Mouse (Mus musculus): ENCODE measurements around the gene Hist3h2a. TPM values are rescaled to one million over a fixed set of nuclear protein-coding genes. Genes with fewer than 3 reads are reported as not detected.

Hist3h2a gene
- polyA plus RNA-seq, 1 experiment from 2014 or later, result 28.4 TPM

GRCm38 (mm10) chr11:58981541-58982447, 27.3 kb downstream of the Hist3h2a start:
- Histone ChIP-seq H3K36me3 (peaks cover 45% of the 10 kb centered on the region), H3K27ac (ENCODE audit: poor library complexity, severe bottlenecking) (peak overlapping the region; percentile 97; the same call in 1 of the 2 replicates), H3K4me2 (peak overlapping the region; percentile 94), H3K4me1 (replicated peaks) (peaks cover 81% of the 10 kb centered on the region), H3K27me3 (replicated peaks) (no peaks in the 10 kb centered on the region), H3K9me3 (replicated peaks) (no peaks in the 10 kb centered on the region), H3K9ac (peak overlapping the region; percentile 5; the same call in 1 of the 2 replicates), H3K4me3 (no peak overlapping the region)
- 53% methylated on average over 14 of the region's 14 CpGs for WGBS
- no peak for ATAC-seq (ENCODE audit: insufficient number of reproducible peaks, low FRiP score)

GRCm38 (mm10) chr11:58982471-58983097, 28.1 kb downstream of the Hist3h2a start:
- Histone ChIP-seq H3K4me2 (no peak overlapping the region), H3K27me3 (replicated peaks) (no peaks in the 10 kb centered on the region), H3K27ac (ENCODE audit: poor library complexity, severe bottlenecking) (peak overlapping the region; percentile 97; the same call in 1 of the 2 replicates), H3K4me3 (no peak overlapping the region), H3K9me3 (replicated peaks) (no peaks in the 10 kb centered on the region), H3K9ac (peak overlapping the region; percentile 22; the same call in 1 of the 2 replicates), H3K36me3 (peaks cover 52% of the 10 kb centered on the region), H3K4me1 (replicated peaks) (peaks cover 86% of the 10 kb centered on the region)
- no peak for ATAC-seq (ENCODE audit: insufficient number of reproducible peaks, low FRiP score)
- 78% methylated on average over 18 of the region's 18 CpGs for WGBS

GRCm38 (mm10) chr11:58983691-58984341, 29.3 kb downstream of the Hist3h2a start:
- H3K9ac ChIP-seq, result peak overlapping the region; percentile 49
- H3K4me3 ChIP-seq, result no peak overlapping the region
- ATAC-seq (ENCODE audit: insufficient number of reproducible peaks, low FRiP score), result peak; percentile 41; the same call in 1 of the 2 replicates
- peak overlapping the region; percentile 38 for H3K4me2 ChIP-seq
- H3K36me3 ChIP-seq, result peaks cover 64% of the 10 kb centered on the region
- no peaks in the 10 kb centered on the region for H3K27me3 ChIP-seq (replicated peaks)
- H3K9me3 ChIP-seq (replicated peaks), result no peaks in the 10 kb centered on the region
- peak overlapping the region; percentile 97 for H3K27ac ChIP-seq (ENCODE audit: poor library complexity, severe bottlenecking)
- WGBS, result 54% methylated on average over 6 of the region's 6 CpGs
- H3K4me1 ChIP-seq (replicated peaks), result peaks cover 98% of the 10 kb centered on the region

- H3K4me2 ChIP-seq, result no peak overlapping the region
- H3K4me3 ChIP-seq, result no peak overlapping the region
- peak overlapping the region; percentile 48 for H3K9ac ChIP-seq
- H3K9me3 ChIP-seq (replicated peaks), result no peaks in the 10 kb centered on the region
- ATAC-seq (ENCODE audit: insufficient number of reproducible peaks, low FRiP score), result no peak
- no peaks in the 10 kb centered on the region for H3K27me3 ChIP-seq (replicated peaks)
- peaks cover 73% of the 10 kb centered on the region for H3K36me3 ChIP-seq
- peak overlapping the region; percentile 93 for H3K27ac ChIP-seq (ENCODE audit: poor library complexity, severe bottlenecking)
- WGBS, result 85% methylated on average over 7 of the region's 7 CpGs
- H3K4me1 ChIP-seq (replicated peaks), result peaks cover 98% of the 10 kb centered on the region
These were observed 30.2 kb downstream of the Hist3h2a start for GRCm38 (mm10) chr11:58984657-58985056.

GRCm38 (mm10) chr11:58985299-58985917, 30.9 kb downstream of the Hist3h2a start:
- H3K4me2 ChIP-seq, result no peak overlapping the region
- 60% methylated on average over 3 of the region's 3 CpGs for WGBS
- H3K27me3 ChIP-seq (replicated peaks), result no peaks in the 10 kb centered on the region
- peaks cover 98% of the 10 kb centered on the region for H3K4me1 ChIP-seq (replicated peaks)
- ATAC-seq (ENCODE audit: insufficient number of reproducible peaks, low FRiP score), result no peak
- H3K9ac ChIP-seq, result peak overlapping the region; percentile 48
- H3K4me3 ChIP-seq, result no peak overlapping the region
- no peaks in the 10 kb centered on the region for H3K9me3 ChIP-seq (replicated peaks)
- peaks cover 80% of the 10 kb centered on the region for H3K36me3 ChIP-seq
- H3K27ac ChIP-seq (ENCODE audit: poor library complexity, severe bottlenecking), result peak overlapping the region; percentile 93

- ATAC-seq (ENCODE audit: insufficient number of reproducible peaks, low FRiP score), result no peak
- 93% methylated on average over 4 of the region's 4 CpGs for WGBS
- H3K9ac ChIP-seq, result 0 out of 2 replicates have a peak overlapping the region, but pooled peaks have one; percentile 4
- no peaks in the 10 kb centered on the region for H3K9me3 ChIP-seq (replicated peaks)
- H3K27me3 ChIP-seq (replicated peaks), result peaks cover 12% of the 10 kb centered on the region; the same call in 1 of the 2 replicates
- no peak overlapping the region for H3K4me2 ChIP-seq
- no peak overlapping the region for H3K4me3 ChIP-seq
- peak overlapping the region; percentile 93; the same call in 1 of the 2 replicates for H3K27ac ChIP-seq (ENCODE audit: poor library complexity, severe bottlenecking)
- peaks cover 100% of the 10 kb centered on the region for H3K4me1 ChIP-seq (replicated peaks)
- peaks cover 60% of the 10 kb centered on the region for H3K36me3 ChIP-seq
These were observed 34.7 kb downstream of the Hist3h2a start for GRCm38 (mm10) chr11:58989166-58989565.

GRCm38 (mm10) chr11:58990141-58990540, 35.7 kb downstream of the Hist3h2a start:
- no peak overlapping the region for H3K4me3 ChIP-seq
- H3K36me3 ChIP-seq, result peaks cover 58% of the 10 kb centered on the region
- peak overlapping the region; percentile 93 for H3K27ac ChIP-seq (ENCODE audit: poor library complexity, severe bottlenecking)
- WGBS, result 59% methylated on average over 17 of the region's 17 CpGs
- peak overlapping the region; percentile 54 for H3K9ac ChIP-seq
- H3K4me1 ChIP-seq (replicated peaks), result peaks cover 100% of the 10 kb centered on the region
- peaks cover 15% of the 10 kb centered on the region; the same call in 1 of the 2 replicates for H3K27me3 ChIP-seq (replicated peaks)
- peak overlapping the region; percentile 17; the same call in 1 of the 2 replicates for H3K4me2 ChIP-seq
- no peak for ATAC-seq (ENCODE audit: insufficient number of reproducible peaks, low FRiP score)
- no peaks in the 10 kb centered on the region for H3K9me3 ChIP-seq (replicated peaks)

GRCm38 (mm10) chr11:58990794-58991193, 36.3 kb downstream of the Hist3h2a start:
- Histone ChIP-seq H3K4me1 (replicated peaks) (peaks cover 99% of the 10 kb centered on the region), H3K36me3 (peaks cover 56% of the 10 kb centered on the region), H3K9me3 (replicated peaks) (no peaks in the 10 kb centered on the region), H3K27me3 (replicated peaks) (peaks cover 21% of the 10 kb centered on the region; the same call in 1 of the 2 replicates), H3K27ac (ENCODE audit: poor library complexity, severe bottlenecking) (peak overlapping the region; percentile 93), H3K9ac (peak overlapping the region; percentile 54), H3K4me2 (peak overlapping the region; percentile 17; the same call in 1 of the 2 replicates), H3K4me3 (no peak overlapping the region)
- ATAC-seq (ENCODE audit: insufficient number of reproducible peaks, low FRiP score), result peak; percentile 58
- WGBS, result 50% methylated on average over 9 of the region's 9 CpGs

GRCm38 (mm10) chr11:58991911-58992310, 37.4 kb downstream of the Hist3h2a start:
- Histone ChIP-seq H3K4me2 (no peak overlapping the region), H3K4me3 (no peak overlapping the region), H3K4me1 (replicated peaks) (peaks cover 99% of the 10 kb centered on the region), H3K27me3 (replicated peaks) (peaks cover 24% of the 10 kb centered on the region; the same call in 1 of the 2 replicates), H3K27ac (ENCODE audit: poor library complexity, severe bottlenecking) (peak overlapping the region; percentile 93), H3K36me3 (peaks cover 58% of the 10 kb centered on the region), H3K9ac (peak overlapping the region; percentile 30; the same call in 1 of the 2 replicates), H3K9me3 (replicated peaks) (no peaks in the 10 kb centered on the region)
- WGBS, result 80% methylated on average over 3 of the region's 3 CpGs
- no peak for ATAC-seq (ENCODE audit: insufficient number of reproducible peaks, low FRiP score)

- Histone ChIP-seq H3K4me2 (no peak overlapping the region), H3K36me3 (peaks cover 54% of the 10 kb centered on the region), H3K9me3 (replicated peaks) (no peaks in the 10 kb centered on the region), H3K4me3 (no peak overlapping the region), H3K27ac (ENCODE audit: poor library complexity, severe bottlenecking) (0 out of 2 replicates have a peak overlapping the region, but pooled peaks have one; percentile 19), H3K9ac (no peak overlapping the region), H3K27me3 (replicated peaks) (peaks cover 26% of the 10 kb centered on the region; the same call in 1 of the 2 replicates), H3K4me1 (replicated peaks) (peaks cover 99% of the 10 kb centered on the region)
- WGBS, result 50% methylated on average over 6 of the region's 6 CpGs
- no peak for ATAC-seq (ENCODE audit: insufficient number of reproducible peaks, low FRiP score)
These were observed 38.7 kb downstream of the Hist3h2a start for GRCm38 (mm10) chr11:58993091-58993670.
